Mouse (Mus musculus): ENCODE data around the gene Lman2.

Gene Lman2

GRCm38 (mm10) chr13:55362453-55363060 is at the start of gene Lman2:
Lman2 (minus strand) TSS chr13:55362783.
- DNase-seq, result peak; percentile 96 to 99

DNA sequence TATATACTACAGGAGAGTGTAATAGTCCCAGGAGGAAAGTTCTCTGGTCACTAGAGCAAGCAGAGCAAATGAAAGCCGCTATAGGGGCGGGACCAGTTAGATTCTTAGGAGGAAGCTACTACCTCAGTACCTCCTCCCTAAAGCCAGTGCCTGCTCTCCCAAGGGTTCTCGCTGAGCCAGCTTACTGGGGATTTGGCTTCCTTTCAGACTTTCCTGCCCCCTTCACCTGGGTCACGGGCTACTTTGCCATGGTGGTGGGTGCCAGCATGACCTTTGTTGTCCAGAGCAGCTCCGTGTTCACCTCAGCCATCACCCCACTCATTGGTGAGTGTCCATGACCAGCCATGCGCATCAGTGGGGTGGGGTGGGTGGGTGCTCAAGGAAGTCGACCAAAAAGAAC is 49.2 kb upstream of the Lman2 start:
- no peak for DNase-seq

DNA sequence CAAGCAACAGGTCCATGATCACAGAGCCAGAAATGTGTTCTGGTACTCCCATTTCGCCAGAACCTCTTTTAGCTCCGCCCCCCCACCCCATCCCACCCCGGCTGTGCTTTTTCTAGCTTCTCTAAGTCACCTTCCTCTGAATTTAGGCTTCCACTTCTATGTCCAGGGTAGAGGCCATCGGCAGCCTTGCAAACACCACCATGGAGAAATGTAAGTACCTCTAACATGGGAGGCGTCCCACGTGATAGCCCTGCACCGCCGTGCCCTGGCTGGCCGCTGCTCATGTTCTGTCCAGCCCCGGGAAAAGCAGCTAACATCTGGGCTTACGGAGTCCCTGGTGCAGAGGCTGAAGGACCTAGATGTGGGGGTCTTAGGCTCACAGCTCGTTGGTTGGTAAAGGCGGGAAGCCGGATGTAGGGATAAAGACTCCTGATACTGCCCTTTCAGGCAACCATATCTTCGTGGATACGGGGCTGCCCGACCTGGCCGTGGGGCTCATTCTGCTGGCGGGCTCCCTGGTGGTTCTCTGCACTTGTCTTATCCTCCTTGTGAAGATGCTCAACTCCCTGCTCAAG is 46.0 kb upstream of the Lman2 start:
- DNase-seq, result no peak

DNA sequence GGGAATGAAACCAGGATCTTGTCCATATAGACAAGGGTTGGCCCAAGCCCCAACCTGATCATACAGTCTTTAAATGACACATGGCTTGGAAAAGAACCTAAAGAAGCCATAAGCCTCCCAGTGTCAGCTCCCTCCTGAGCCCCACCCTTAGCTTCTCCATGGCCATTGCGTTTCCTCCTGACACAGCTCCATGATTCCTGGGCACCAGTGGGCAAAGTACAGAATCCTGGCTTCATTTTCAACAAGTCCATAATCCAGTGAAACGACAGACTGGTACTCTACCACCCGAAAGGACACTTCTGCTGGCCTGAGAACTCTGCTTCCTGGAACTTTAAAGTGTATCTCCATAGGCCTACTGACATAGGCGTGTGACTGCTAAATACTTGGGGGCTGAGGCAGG is 44.8 kb upstream of the Lman2 start:
- DNase-seq, result no peak

DNA sequence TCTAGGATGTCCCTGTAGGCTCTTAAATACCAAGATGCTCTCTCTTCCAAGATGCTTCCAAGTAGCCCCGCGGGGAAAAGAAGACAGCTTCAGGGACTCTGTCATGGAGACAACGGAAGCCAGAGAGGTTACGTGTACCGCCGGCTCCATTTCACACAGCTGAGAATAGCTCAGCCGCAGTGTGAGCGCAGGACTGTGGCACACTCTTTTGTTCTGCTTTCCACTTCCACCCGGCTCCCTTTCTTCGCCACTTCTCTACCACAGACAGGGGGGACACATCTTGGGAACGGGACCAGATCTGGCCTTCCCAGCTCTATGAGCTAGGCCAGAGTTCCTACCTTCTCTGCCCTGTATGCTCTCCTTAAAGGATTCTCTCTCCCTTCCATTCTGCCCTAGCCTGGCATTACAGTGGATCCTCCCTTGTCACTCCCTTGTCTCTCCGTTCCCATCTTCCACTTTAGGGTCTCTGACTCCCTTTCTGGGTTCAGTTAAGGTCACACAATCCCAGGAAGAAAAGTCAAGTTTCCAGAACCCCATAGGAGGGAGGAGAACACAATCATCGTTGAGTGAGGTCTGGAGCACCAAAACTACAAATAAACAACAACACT is 43.3 kb upstream of the Lman2 start:
- no peak for DNase-seq

GRCm38 (mm10) chr13:55404853-55405782 is 42.5 kb upstream of the Lman2 start:
- peak; percentile 79 to 88 for DNase-seq

DNA sequence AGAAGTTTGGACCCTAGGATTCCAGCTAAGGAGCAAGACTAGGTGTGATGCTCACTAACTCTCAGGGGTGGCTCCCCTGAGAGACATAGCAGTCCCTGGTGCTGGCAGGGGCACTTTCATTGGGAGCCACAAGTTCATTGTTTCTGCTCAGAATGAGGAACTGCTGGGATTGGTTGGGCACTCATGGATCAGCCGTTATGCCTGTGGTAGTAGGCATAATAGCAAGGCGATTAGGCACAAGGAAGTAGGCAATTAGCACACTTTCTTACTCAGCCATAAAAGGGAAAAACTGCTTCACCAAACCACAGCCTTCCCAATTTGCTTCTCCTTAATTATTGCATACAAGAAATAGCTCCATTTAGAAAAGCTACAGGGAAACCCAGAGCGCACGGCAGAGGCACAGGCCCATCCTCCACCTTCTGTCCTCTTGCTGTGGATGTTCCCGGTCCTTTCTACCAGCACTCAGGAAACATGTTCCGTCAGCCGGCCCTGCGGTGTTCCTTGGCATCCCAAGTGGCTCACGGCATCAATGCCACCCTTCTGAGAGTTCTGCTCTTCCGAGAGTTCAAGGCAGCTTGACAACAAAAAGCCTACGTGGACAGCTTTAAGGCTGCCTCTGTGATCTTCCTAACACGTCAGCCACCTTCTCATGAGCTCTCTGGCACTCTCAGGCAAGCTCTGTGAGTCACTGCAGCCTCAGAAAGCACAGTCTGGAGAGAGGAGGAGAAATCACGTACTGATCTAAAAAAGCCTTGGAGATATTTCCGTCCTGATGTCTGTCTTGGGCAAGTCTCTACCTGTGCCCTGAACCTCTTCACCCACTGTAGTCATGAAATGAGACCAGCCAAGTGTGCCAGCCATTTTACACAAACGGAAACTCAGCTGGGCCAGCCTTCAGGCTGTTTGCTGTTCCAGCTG is 41.6 kb upstream of the Lman2 start:
- no peak for DNase-seq

- DNase-seq, result no peak
These were observed 40.7 kb upstream of the Lman2 start for GRCm38 (mm10) chr13:55403266-55403665.

DNA sequence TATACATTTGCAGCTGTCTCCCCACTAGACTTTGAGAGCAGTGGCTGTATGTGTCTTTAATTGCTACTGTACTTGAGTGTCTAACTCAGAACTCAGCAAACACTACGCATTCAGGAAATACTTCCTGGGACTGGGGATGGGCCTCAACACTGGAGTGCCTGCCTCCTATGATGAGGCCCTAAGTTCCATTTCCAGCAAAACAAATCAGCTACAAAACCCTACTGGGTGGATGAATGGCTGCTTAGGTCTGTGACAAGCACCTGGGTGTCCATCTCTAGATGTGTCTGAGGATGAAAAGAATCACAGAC is 37.4 kb upstream of the Lman2 start:
- DNase-seq, result no peak

- no peak for DNase-seq
These were observed 36.9 kb upstream of the Lman2 start for GRCm38 (mm10) chr13:55399300-55400038.

- no peak for DNase-seq
These were observed 35.5 kb upstream of the Lman2 start, which contains the start of gene Slc34a1 for GRCm38 (mm10) chr13:55398088-55398487. Slc34a1 (plus strand) TSS chr13:55398187.

DNA sequence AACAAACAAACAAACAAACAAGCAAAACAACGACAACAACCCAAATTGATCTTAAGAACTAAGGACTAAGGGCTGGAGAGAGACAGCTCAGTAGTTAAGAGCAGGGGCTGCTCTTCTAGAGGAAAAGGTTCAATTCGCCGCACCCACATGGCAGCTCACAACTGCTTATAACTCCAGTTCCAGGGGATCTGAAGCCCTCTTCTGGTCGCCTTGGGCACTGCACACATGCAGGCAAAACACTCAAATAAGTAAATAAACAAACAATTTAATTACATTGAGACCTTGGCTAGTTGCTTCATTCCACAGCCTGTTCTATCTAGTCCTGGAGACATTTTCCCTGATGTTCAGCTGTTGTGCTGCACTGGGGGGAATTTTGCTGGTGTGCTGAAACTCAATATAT is 30.4 kb upstream of the Lman2 start:
- DNase-seq, result peak in 1 of 2 experiments; percentile 26

DNA sequence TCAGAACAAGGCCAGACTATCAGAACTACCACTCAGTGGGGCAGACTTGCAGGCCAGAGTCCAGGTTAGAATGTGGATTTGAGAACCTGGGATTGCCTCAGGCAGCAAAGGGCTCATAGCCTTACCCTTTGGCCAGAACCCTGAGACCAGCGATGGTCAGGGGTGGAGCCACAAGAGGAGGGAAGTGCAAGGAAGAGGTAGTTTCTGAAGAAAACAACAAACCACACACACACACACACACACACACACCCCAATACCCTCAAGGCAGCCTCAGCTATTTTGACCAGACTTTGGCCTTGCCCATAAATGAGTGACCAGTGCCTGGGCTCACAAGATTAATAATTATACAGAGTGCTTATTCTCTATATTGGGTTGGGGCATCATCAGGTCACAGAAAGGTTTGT is 29.0 kb upstream of the Lman2 start:
- no peak for DNase-seq

DNA sequence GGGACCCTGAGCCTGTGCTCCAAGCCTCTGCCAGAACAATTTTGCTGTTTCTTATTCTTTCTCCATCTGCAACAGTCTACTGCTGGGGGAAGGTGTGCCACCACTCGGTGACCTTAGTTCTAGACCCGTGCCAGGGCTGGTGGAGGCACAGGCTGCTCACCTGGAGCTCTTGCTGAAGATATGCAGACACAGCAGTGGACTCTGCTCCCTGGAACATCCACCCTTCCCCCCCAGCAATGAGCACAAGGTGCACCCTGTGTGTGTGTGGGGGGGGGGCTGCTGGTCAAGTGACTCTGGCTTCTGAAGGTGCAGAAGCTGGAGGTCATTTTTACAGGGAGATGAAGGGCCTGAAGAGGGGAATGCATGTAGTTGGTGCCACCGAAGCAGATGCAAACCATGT is 28.1 kb upstream of the Lman2 start:
- DNase-seq, result no peak

- no peak for DNase-seq
These were observed 19.2 kb upstream of the Lman2 start for GRCm38 (mm10) chr13:55381790-55382189.

GRCm38 (mm10) chr13:55378907-55379580 is 16.5 kb upstream of the Lman2 start:
- DNase-seq, result peak in 1 of 2 experiments; percentile 32

GRCm38 (mm10) chr13:55375877-55376276 is 13.3 kb upstream of the Lman2 start:
- no peak for DNase-seq

- no peak for DNase-seq
These were observed 11.8 kb upstream of the Lman2 start for GRCm38 (mm10) chr13:55374206-55374924.

DNA sequence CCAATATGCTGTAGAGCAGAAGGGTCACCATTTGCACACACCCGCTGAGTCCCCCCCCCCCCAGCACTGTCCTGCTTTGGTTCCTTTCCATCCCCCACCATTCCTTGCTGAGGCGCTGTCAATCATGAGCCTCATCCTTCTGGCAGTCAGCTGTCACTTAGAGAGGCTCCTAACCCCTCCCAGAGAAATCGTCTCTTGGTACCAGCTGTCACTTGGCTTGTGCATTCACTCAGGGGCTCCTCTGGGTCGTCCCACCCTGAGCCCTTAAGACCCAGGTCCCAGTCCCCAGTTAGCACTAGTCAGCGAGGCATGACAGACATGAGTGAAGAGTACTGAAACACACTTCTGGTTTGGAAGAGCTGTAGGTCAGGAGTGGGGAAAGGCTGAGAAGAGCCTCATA is 9.2 kb upstream of the Lman2 start:
- no peak for DNase-seq

DNA sequence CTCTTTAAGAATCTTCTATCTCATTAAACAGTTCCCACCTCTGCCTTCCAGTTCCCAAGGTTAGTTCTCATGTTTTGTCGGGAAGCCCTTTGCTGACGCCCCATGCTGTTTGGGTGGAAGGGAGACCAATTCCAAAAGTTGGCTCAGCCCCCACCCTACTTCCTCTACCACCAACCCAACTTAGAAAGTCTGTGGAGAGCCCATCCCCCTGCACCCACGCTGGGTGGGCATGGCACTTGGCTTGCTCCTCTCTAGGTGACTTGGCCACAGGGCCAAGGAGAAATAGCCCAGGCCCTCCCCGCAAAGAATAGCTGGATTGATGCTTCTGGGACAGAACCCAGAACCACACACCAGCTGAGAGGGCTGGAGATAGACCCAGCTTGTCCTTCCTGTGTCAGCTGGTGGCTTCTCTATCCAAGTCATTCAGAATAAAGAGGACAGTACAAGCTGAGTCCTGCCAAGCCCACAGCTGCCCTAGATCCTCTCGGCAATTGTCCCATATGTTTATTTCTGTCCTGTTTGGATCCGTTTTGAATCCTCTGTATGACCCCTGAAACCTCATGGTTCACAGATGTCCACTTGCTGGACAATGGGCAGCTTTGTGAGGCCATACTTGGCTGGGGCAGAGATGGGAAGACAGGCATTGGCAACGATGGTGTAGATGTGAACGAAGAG is 8.6 kb upstream of the Lman2 start:
- no peak for DNase-seq
